Mouse (Mus musculus): ENCODE results near the gene Tnfrsf22.
"Not testable (repeated sequence)": the region's sequence is repeated elsewhere in the genome, so short reads cannot be mapped to it uniquely, and the experiment has no call there.

Gene Tnfrsf22

DNA sequence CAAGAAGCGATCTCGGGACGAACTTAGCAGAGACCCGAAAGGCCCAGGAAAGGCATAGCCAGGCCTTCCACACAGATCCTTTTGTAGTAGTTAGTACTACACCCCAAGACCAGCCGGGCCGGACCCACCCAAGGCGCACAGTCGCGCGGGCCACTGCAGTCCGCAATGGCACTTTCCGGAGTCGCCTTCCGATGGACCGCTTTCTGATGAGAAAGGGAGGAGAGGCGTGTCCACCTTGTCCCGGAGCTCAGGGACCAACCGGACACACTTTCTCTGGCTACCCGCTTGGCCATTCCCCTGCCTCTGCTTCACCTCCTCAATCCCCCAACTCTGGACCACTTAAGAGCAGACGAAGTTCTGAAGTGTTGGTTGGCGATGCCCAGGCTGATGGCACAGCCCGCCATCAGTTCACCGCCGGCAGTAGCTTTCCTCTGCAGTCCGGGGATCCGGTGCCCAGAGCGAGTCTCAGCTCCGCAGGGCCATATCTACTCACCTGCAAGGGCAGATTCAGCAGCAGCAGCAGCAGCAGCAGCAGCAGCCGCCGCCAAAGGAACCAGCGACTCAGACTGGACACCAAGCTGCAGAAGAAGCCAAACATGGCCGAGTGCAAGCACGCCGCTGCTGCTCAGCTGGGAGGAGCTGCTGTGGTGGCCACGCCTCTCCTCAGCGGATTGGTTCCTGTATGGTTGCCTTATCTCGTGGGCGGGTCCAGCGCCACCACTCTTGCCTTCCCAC, at the start of gene Tnfrsf22:
Tnfrsf22 (minus strand) TSS at position 628 of the 735 bp plus-strand sequence.
- DNase-seq (ENCODE audit: extremely low spot score, low read depth, low spot score): peak; percentile 37

DNA sequence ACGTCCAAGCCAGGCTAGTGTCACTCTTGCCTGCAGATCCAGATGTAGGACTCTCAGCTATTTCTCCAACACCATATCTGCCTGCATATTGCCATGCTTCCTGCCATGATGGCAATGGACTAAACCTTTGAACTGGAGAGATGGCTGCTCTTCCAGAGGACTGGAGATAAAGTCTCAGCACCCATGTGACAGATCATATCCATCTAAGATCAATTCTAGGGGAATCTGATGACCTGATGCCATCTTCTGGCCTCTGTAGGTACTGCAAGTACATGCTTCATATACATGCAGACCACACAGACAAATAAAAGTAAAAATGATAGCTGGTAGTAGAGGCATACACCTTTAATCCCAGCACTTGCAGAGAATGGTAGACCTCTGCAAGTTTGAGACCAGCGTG, 46.7 kb upstream of the Tnfrsf22 start:
- DNase-seq (ENCODE audit: extremely low spot score, low read depth, low spot score): peak; percentile 28

DNA sequence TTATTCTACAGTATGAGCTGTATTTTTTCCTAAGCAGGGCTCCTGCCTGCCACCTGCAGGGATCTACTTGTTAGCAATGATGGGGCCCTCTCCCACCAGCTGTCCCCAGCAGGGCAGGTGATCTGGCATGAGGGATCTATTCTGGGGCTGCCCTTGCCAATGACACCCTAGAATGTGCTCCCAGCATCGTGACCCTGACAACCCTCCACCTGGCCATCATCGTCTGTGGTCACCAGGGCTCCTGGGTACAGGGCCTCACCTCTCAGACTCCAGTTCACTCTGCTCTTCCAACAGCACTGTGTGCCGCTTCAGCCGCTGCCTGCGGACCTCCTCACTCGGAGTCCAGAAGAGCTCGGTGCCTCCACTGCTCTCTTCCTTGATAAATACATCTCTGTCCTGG, 45.1 kb upstream of the Tnfrsf22 start:
- DNase-seq (ENCODE audit: extremely low spot score, low read depth, low spot score): no peak

DNA sequence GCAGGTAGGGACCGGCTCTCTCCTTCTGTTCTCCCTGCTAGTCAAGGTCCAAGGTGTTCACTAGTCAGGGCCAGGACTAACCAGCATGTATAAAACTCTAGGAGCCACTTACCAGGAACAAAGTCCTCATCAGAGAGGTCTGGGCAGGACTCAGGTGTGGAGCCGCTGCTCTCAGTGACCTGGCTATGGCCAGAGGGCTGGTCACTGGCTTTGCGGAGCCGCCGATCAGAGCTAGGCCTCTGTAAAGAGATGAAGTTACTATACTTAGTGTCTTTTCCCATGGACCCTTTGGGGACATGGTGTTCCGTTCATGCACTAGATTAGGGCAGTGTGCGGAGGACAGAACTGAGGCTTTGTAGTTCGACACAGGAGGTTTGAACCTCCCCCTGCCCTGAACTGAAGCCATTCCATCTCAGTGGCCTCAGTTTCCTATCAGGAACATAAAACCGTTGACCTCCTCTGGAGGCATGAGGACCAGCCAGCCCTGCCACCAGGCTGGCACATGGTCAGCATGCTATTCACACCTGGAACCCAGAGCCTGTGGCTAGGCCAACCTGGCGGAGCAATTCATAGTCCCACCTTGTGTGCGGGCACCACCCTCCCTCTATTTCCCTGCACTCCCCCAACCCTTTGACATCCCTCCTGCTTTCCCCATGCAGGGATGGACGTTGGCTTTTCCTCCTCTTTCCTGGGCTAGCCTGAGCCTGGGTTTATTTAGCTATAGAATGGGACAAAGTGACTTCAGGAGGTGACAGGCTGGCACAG, 43.5 kb upstream of the Tnfrsf22 start:
- no peak for DNase-seq (ENCODE audit: extremely low spot score, low read depth, low spot score)

DNA sequence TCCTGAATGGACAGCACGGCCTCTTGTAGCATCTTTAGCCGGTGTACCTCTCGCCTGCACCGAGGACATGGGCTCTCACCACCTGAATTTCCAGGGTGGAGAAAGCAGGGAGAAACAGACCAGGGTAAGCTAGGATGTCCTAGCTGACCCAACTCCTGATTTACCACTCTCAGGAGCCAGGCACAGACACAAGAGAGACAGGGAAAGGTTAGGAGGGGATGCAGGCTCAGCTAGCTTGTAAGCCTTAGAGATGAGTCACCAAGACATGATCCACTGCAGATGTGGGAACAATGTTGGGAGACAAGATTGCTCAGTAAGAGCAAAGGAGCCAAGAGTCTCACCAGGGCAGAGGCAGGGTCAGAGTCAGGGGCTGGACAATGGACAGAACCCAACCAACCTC, 42.4 kb upstream of the Tnfrsf22 start:
- DNase-seq (ENCODE audit: extremely low spot score, low read depth, low spot score): no peak

DNA sequence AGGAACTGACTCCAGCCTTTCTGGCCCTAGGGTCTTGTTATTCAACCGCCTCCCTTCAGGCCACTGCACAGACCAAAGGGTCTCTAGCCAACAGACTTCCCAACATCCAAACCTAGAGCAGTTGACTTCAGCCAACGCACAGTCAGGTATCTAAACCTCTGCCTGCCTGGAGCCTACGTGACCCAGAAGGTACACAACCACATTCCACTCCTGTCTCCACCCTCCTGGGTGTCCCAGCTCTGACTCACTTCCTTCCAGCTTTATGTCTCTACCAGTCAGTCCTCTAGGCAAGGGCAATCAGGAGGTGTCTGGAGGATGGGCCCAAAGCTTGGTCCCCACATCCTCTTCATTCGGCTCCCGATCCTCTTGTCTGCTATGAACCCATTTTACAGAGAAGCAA, 41.7 kb upstream of the Tnfrsf22 start:
- no peak for DNase-seq (ENCODE audit: extremely low spot score, low read depth, low spot score)

DNA sequence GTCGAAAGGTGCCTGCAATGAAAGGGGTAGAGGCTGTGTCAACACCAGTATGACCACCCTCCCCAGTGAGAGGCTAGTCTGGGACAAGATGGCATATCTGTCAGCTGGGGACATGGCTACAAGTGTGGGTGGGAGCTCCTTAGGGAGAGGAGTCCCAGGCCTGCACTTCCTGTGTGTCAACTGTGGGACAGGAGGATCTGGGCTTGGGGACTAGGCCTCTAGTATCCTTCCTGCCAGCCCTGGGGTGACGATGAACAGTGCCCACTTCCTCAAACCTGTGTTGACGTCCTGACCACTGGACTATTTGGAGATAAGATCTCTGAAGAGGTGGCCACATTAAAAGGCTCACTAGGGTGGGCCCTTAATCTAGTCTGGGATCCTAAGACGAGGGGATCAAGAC, 40.5 kb upstream of the Tnfrsf22 start:
- DNase-seq (ENCODE audit: extremely low spot score, low read depth, low spot score): no peak

DNA sequence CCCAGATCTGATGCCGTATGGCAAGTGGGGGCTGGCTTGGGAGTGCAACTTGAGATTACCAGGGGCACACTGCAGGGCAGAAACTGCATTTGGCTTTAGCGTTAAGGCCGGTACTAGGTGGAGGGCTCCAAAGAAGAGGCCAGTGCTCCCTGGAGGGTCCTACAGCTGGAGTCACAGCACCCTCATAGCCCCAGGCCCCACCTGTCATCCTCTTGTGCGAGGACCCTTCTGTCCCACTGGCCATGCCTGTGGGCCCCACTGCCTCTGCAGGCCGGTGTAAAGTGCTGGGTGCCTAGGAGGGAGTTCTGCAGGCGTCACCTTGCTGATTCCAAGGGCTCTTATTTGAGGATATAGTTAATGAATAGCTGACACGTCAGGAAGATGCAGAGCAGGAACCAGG, 40.0 kb upstream of the Tnfrsf22 start:
- DNase-seq (ENCODE audit: extremely low spot score, low read depth, low spot score): no peak

DNA sequence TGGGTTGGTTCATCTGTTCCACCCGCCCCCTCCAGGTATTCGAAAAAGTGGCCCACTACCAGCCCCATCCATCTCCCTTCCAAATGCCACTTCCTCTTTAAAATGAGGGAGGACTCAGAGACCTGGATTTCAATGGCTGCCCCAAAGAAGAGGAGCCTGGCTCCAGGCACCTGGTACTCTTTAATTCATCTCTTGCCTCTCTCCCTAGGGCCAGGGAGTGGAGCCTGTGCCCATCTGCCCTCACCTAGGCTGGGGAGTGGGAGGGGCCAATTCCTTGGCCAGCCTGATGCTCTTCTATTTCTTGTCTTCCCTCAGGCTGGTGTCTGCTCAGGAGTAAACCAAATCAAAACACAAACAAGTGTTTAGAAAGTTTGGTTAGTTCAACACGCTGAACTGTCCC, 37.2 kb upstream of the Tnfrsf22 start:
- DNase-seq (ENCODE audit: extremely low spot score, low read depth, low spot score): not testable (repeated sequence)

DNA sequence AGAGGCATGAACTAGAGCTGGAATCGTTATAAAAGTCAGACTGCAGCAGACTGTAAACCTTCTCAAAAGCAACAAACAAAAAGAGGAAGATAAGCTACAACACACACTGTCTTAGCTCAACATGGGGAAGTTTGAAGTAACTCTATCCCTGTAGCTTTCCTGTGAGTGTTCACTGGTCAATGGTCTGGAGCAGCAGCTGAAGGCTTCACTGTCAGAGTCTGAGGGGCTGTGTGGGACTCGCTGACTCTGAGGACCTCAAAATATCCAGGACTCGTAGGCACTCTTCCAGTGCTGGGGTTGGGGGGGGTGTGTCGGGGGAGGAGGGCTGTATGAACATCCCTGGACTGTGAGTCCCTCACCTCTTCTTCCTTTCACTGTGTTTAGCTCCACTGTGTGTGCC, 36.7 kb upstream of the Tnfrsf22 start:
- DNase-seq (ENCODE audit: extremely low spot score, low read depth, low spot score): not testable (repeated sequence)

DNA sequence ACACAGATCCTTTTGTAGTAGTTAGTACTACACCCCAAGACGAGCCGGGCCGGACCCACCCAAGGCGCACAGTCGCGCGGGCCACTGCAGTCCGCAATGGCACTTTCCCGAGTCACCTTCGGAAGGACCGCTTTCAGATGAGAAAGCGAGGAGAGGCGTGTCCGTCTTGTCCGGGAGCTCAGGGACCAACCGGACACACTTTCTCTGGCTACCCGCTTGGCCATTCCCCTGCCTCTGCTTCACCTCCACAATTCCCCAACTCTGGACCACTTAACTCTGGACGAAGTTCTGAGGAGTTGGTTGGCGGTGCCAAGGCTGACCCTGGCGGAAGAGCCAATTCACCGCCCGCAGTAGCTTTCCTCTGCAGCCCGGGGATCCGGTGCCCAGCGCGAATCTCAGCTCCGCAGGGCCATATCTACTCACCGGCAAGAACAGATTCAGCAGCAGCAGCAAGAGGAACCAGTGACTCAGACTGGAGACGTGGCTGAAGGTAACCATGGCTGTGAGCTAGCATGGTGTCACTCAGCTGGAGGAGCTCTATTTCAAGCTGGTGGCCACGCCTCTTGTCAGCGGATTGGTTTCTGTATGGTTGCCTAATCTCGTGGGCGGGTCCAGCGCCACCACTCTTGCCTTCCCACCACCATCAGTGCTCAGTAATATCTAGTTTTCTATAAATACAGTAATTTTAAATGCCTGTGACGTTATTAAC, 36.1 kb upstream of the Tnfrsf22 start, which contains the start of gene Tnfrsf23:
Tnfrsf23 (minus strand) TSS at position 514 of the 709 bp plus-strand sequence.
- DNase-seq (ENCODE audit: extremely low spot score, low read depth, low spot score): peak; percentile 12

DNA sequence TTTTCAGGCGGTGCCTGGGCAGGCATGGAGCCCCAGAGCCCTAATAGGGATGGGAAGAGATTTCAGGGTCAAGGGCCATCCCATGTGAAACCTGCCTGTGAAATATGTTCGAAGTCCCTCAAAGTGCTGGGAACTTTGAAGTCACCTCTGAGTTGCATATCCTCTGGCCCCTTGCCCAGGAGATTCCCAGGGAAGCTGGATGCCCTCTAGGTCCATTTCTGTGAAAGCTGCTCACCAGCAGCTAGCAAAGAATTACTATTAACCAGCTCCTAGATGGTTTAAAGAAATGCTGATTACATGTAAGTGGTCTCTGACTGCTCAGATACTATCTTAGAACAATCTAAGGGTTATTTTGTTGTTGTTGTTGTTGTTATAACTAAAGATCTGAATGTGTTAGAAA, 35.1 kb upstream of the Tnfrsf22 start:
- DNase-seq (ENCODE audit: extremely low spot score, low read depth, low spot score): not testable (repeated sequence)

DNA sequence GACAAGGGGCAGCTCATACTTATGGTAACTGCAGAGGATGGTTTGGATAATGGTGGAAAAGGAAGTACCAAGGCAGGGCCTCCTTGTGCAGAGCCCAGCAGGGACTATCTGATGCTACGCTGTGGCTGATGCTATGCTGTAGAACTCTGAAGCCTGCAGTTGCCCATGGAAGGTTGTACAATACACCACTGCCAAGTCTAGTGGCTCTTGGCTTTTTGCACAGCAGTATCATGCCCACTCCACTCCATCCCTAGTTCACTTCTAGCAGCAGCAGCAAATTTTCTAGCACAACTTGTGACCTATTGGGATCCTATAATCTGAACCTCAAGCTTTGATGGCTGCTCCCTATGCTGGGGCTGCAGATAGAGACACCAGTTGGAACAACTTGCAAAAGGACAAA, 32.1 kb upstream of the Tnfrsf22 start:
- no peak for DNase-seq (ENCODE audit: extremely low spot score, low read depth, low spot score)

DNA sequence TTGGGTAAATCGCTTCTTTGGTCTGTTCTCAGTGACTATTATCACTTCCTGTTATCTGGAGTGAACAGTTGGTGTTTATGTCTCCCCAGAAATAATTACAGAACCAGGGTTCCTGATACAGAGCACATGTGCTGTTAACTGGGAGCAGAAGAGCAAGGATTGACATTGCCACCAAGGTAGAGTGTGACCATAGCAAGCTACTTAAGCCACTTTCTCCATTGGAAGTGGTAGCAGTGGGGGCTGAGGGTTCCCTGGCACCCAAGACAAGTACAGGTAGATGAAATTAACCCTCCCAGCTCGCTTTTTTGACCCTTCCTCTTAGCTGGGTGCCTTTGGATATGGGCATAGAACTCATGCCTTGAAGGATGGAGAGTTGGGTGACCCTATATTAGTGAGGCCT, 31.4 kb upstream of the Tnfrsf22 start:
- not testable (repeated sequence) for DNase-seq (ENCODE audit: extremely low spot score, low read depth, low spot score)

DNA sequence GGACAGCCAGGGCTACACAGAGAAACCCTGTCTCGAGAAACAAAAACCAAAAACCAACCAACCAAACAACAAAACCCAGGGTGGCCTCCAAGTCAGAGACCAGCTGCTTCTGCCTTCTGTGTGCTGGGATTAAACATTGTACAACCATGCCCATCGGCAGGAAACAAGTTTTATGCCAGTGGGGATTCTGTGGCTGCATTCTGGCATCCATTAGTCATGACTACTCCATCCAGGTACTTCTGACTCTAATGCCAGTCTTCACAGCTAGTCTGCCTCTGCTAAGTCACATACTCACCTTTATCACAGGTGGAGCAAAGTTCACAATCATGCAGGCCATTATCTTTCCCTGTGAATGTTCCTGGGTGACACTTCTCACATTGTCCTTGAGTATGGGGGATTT, 30.2 kb upstream of the Tnfrsf22 start:
- not testable (repeated sequence) for DNase-seq (ENCODE audit: extremely low spot score, low read depth, low spot score)

DNA sequence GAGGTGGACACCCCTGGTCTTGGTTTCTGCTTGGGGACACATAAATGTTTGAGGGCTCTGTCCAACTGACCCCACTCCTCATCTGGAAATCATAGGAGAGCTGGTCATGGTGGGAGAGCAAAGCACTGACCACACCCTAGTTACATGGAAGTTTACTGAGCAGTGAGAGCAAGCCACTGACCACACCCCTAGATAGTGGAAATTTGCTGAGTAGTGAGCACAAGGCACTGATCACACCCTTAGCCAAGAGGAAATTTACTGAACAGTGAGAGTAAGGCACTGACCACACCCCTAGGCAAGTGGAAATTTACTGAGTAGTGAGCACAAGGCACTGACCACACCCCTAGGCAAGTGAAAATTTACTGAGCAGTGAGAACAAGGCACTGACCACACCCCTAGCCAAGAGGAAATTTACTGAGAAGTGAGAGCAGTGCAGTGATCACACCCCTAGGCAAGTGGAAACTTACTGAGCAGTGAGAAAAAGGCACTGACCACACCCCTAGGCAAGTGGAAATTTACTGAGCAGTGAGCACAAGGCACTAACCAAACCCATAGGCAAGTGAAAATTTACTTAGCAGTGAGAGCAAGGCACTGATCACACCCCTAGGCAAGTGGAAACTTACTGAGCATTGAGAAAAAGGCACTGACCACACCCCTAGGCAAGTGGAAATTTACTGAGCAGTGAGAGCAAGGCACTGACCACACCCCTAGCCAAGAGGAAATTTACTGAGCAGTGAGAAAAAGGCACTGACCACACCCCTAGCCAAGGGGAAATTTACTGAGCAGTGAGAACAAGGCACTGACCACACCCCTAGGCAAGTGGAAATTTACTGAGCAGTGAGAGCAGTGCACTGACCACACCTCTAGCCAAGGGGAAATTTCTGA, 17.2 kb upstream of the Tnfrsf22 start:
- DNase-seq (ENCODE audit: extremely low spot score, low read depth, low spot score): no peak

DNA sequence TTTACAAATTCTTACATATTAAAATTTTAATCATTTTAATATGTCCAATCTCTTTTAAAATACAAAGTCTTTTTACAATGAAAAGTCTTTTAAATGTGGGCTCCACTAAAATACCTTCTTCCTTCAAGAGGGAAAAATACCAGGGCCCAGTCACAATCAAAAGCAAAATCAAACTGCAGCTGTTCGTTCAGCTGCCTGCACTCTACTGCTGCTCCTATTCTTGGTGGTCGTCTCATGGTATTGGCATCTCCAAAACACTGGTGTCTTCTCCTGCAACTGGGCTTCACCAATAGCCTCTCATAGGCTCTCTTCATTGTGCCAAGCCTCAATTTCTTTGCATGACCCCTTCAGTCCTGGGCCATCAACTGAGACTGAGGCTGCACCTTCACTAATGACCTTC, 14.0 kb upstream of the Tnfrsf22 start:
- no peak for DNase-seq (ENCODE audit: extremely low spot score, low read depth, low spot score)

DNA sequence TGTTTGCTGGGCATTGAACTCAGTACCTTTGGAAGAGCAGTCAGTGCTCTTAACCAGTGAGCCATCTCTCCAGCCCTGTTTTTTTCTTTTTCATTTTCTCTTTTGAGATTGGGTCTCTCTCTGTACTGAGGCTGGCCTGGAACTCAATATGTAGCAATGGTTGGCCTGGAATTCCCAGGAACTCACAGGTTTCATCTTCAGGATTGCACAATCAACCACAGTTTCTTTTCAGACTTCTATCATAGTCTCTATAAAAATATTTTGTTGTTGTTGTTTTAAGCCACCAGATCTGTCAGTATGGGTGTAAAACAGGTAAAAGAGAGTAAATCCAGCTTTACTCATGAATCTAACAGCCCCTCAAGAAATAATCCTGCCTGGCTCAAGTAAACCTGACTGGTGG, 11.3 kb upstream of the Tnfrsf22 start:
- DNase-seq (ENCODE audit: extremely low spot score, low read depth, low spot score): no peak

DNA sequence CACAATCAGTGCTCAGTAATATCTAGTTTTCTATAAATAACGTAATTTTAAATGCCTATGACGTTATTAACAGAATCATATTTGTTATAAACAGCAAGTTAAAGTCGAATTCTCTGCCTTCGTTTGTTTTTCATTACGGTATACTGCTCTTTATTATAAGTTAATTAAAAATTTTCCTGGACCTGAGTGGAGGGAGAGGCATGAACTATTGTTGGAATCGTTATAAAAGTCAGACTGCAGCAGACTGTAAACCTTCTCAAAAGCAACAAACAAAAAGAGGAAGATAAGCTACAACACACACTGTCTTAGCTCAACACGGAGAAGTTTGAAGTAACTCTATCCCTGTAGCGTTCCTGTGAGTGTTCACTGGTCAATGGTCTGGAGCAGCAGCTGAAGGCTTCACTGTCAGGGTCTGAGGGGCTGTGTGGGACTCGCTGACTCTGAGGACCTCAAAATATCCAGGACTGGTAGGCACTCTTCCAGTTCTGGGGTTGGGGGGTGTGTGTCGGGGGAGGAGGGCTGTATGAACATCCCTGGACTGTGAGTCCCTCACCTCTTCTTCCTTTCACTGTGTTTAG, 397 bp upstream of the Tnfrsf22 start:
- not testable (repeated sequence) for DNase-seq (ENCODE audit: extremely low spot score, low read depth, low spot score)

DNA sequence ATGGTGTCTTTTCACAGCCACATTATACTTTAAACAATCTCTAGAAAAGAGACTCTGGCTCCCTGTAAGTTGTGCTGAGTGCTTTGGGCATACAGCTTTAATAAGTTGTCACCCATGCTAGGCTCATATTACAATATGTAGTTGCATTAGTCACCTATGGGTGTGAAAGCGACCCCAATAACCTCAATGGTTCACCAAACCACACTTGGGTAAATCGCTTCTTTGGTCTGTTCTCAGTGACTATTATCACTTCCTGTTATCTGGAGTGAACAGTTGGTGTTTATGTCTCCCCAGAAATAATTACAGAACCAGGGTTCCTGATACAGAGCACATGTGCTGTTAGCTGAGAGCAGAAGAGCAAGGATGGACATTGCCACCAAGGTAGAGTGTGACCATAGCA, 5.5 kb downstream of the Tnfrsf22 start:
- not testable (repeated sequence) for DNase-seq (ENCODE audit: extremely low spot score, low read depth, low spot score)
